Mouse (Mus musculus): ENCODE data around the gene Zc3h18.

- TF ChIP-seq POLR2A (IDR thresholded peaks at IDR 0.05; ENCODE audit: low read depth, low read length) (no peak), CTCF (IDR thresholded peaks at IDR 0.05; ENCODE audit: extremely low read depth, insufficient read depth, insufficient read length, insufficient replicate concordance) (no peak)
These were observed 33.1 kb upstream of the Zc3h18 start for GRCm38 (mm10) chr8:122343341-122343740.
